Mouse (Mus musculus) E14TG2a.4 (cell line): ENCODE data around the gene Elob.

Source experiments
- CTCF ChIP-seq: conservative IDR thresholded peaks from 2 replicates; pipeline ENCODE4 v1.5.1; 2014; ENCODE audit warnings: low read length
- POU5F1 ChIP-seq: IDR thresholded peaks from 2 replicates; pipeline ENCODE4 v1.6.1; 2014; ENCODE audit warnings: low read length, borderline replicate concordance

DNA sequence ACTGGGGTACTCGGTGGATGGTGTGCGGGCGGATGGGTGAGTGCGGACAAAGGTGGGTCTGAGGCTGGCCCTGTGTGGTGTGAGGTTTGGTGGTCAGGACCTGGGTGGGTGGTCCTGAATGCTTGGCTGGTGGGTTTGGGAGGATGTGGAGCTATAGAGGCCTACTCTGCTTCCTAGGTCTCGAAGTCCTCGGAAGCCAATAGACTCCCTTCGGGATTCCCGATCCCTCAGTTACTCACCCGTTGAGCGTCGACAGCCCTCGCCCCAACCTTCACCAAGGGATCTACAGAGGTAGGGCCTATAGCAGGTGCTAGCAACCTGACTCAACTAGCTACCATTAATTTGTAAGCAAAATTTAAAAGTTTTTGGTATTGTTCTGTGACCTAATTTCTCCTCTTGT lies 5.3 kb downstream of the Elob start:
- TF ChIP-seq CTCF (no peak), POU5F1 (no peak)
